Mouse (Mus musculus) cerebellum, postnatal 25 days (tissue): ENCODE measurements at regions not wholly inside any gene's neighbourhood (a gene's known extent, or its start where the extent isn't known, plus 50 kb on each side); places are given as distances from the start of the nearest gene placed in this dataset.

Experiments used
- DNase-seq, 2 experiments: peaks; one replicate each; pipeline ENCODE4 v3.0.0; 2021; ENCODE audit warnings: mixed read lengths in 2 of 2

GRCm38 (mm10) chr3:131922733-131923132 lies 162.4 kb upstream of the Dkk2 start:
- no peak for DNase-seq

GRCm38 (mm10) chr3:131940896-131941295 lies 144.2 kb upstream of the Dkk2 start:
- no peak for DNase-seq

- DNase-seq = no peak
Observed at GRCm38 (mm10) chr3:131941961-131942753, 142.9 kb upstream of the Dkk2 start.

- no peak for DNase-seq
Observed at GRCm38 (mm10) chr3:131943436-131943835, 141.7 kb upstream of the Dkk2 start.

GRCm38 (mm10) chr3:131955771-131956170 lies 129.3 kb upstream of the Dkk2 start:
- DNase-seq = no peak

GRCm38 (mm10) chr3:131960636-131961035 lies 124.5 kb upstream of the Dkk2 start:
- no peak for DNase-seq

- DNase-seq = no peak
Observed at GRCm38 (mm10) chr3:131961571-131961970, 123.5 kb upstream of the Dkk2 start.

GRCm38 (mm10) chr3:131962870-131963269 lies 122.2 kb upstream of the Dkk2 start:
- no peak for DNase-seq

GRCm38 (mm10) chr3:131964952-131965351 lies 120.1 kb upstream of the Dkk2 start:
- no peak for DNase-seq

GRCm38 (mm10) chr3:131965456-131966160 lies 119.5 kb upstream of the Dkk2 start:
- DNase-seq = no peak

GRCm38 (mm10) chr3:131967288-131967687 lies 117.8 kb upstream of the Dkk2 start:
- DNase-seq = no peak

GRCm38 (mm10) chr3:131970827-131971226 lies 114.3 kb upstream of the Dkk2 start:
- DNase-seq = no peak

- peak; percentile 33 to 55 for DNase-seq
Observed at GRCm38 (mm10) chr3:131975940-131976628, 109.0 kb upstream of the Dkk2 start.

GRCm38 (mm10) chr3:131983292-131983691 lies 101.8 kb upstream of the Dkk2 start:
- no peak for DNase-seq

- no peak for DNase-seq
Observed at GRCm38 (mm10) chr3:131998838-131999613, 86.1 kb upstream of the Dkk2 start.

GRCm38 (mm10) chr3:132006191-132006590 lies 78.9 kb upstream of the Dkk2 start:
- no peak for DNase-seq

- no peak for DNase-seq
Observed at GRCm38 (mm10) chr3:132006912-132007311, 78.2 kb upstream of the Dkk2 start.

GRCm38 (mm10) chr3:132007356-132007755 lies 77.7 kb upstream of the Dkk2 start:
- DNase-seq = no peak

GRCm38 (mm10) chr3:132015205-132015604 lies 69.9 kb upstream of the Dkk2 start:
- DNase-seq = no peak

- no peak for DNase-seq
Observed at GRCm38 (mm10) chr3:132017485-132018261, 67.4 kb upstream of the Dkk2 start.

GRCm38 (mm10) chr3:132018505-132018904 lies 66.6 kb upstream of the Dkk2 start:
- no peak for DNase-seq

- no peak for DNase-seq
Observed at GRCm38 (mm10) chr3:132022032-132022431, 63.1 kb upstream of the Dkk2 start.
